Comparison of ENCODE assay signal across 9 mouse cellular contexts in genomic region chr7:36699001-36699987, GRCm38 (mm10). TPM values are rescaled to one million over a fixed set of nuclear protein-coding genes. Genes with fewer than 3 reads are reported as not detected.
DNase-seq lines count a peak whose midpoint lies in the region; ATAC-seq and TF ChIP-seq lines count a peak whose summit lies in the region.
"Had no signal": no experiment of that assay in that cellular context is flagged by ENCODE, and none has a peak within 500 bp of the region (broad histone marks: within the 10 kb centered on the region; RNA-seq: fewer than 3 reads in every experiment).

No protein-coding gene starts in this region.

- WGBS in heart, embryonic 14.5 days, result 15% methylated on average over 18 of the region's 18 CpGs
- 10% methylated on average over 18 of the region's 18 CpGs for WGBS in hindbrain, postnatal 0 days
- 11% methylated on average over 18 of the region's 18 CpGs for WGBS in midbrain, embryonic 16.5 days

- no peak for TF ChIP-seq CTCF in hindbrain, postnatal 0 days (IDR thresholded peaks at IDR 0.05; ENCODE audit: low read depth)

- 0 out of 2 replicates have a peak overlapping the region, but pooled peaks have one; percentile 74 for H3K9ac ChIP-seq in heart, embryonic 14.5 days (ENCODE audit: low read length)
- H3K9ac ChIP-seq in hindbrain, postnatal 0 days (replicated peaks; ENCODE audit: low read length), result no peak overlapping the region; the same call in 1 of the 2 replicates
- H3K9ac ChIP-seq in midbrain, embryonic 16.5 days (ENCODE audit: low read depth, low read length), result peak overlapping the region; percentile 77

- no peak for DNase-seq in heart, postnatal 10 days
- DNase-seq in embryo, embryonic 11 days, result peak; percentile 76
- no peak for DNase-seq in hindbrain, postnatal 0 days (ENCODE audit: low spot score)
- no peak for DNase-seq in spleen, postnatal 14 days (ENCODE audit: low spot score in 2 of 2)
- DNase-seq in testis, postnatal 14 days (ENCODE audit: low spot score), result no peak
- DNase-seq in thymus, postnatal 25 days, result no peak

- no peaks in the 10 kb centered on the region for H3K9me3 ChIP-seq in heart, embryonic 14.5 days (ENCODE audit: control insufficient read depth, low read length)
- no peaks in the 10 kb centered on the region for H3K9me3 ChIP-seq in hindbrain, postnatal 0 days (ENCODE audit: low read length)
- no peaks in the 10 kb centered on the region for H3K9me3 ChIP-seq in midbrain, embryonic 16.5 days (replicated peaks; ENCODE audit: control insufficient read depth, low read length, poor library complexity, severe bottlenecking)

- intact Hi-C loops in heart, postnatal 10 days (cut with DNase I), result loop anchor here (5.0 kb wide), 1 partner anchor 648 kb away; no protein-coding TSS in a partner anchor

- H3K4me2 ChIP-seq in heart, embryonic 14.5 days (ENCODE audit: low read length), result peak overlapping the region; percentile 100
- peak overlapping the region; percentile 98 for H3K4me2 ChIP-seq in hindbrain, postnatal 0 days (ENCODE audit: low read depth, low read length)
- peak overlapping the region; percentile 99 for H3K4me2 ChIP-seq in midbrain, embryonic 16.5 days (ENCODE audit: low read length)

- H3K27me3 ChIP-seq in heart, embryonic 14.5 days (ENCODE audit: control insufficient read depth, insufficient read depth, low read length), result peaks cover 37% of the 10 kb centered on the region
- peaks cover 16% of the 10 kb centered on the region; the same call in 1 of the 2 replicates for H3K27me3 ChIP-seq in hindbrain, postnatal 0 days (ENCODE audit: insufficient read depth, low read length)
- H3K27me3 ChIP-seq in midbrain, embryonic 16.5 days (ENCODE audit: control insufficient read depth, insufficient read depth, low read depth, low read length), result peaks cover 14% of the 10 kb centered on the region

- H3K36me3 ChIP-seq in heart, embryonic 14.5 days (ENCODE audit: control insufficient read depth, insufficient read depth, low read length), result no peaks in the 10 kb centered on the region
- no peaks in the 10 kb centered on the region for H3K36me3 ChIP-seq in hindbrain, postnatal 0 days (ENCODE audit: insufficient read depth, low read length)
- no peaks in the 10 kb centered on the region for H3K36me3 ChIP-seq in midbrain, embryonic 16.5 days (ENCODE audit: control insufficient read depth, insufficient read depth, low read length)

- ATAC-seq in heart, embryonic 14.5 days (ENCODE audit: insufficient number of reproducible peaks, insufficient read depth, low FRiP score, low read depth), result no peak
- no peak for ATAC-seq in hindbrain, postnatal 0 days
- no peak for ATAC-seq in midbrain, embryonic 16.5 days

- H3K4me1 ChIP-seq in heart, embryonic 14.5 days (ENCODE audit: control insufficient read depth in 2 of 2, insufficient read depth in 2 of 2, low read length in 2 of 2), result peaks cover 0 to 9% of the 10 kb centered on the region in 2 experiments; a peak in 1 of 4 replicates
- H3K4me1 ChIP-seq in hindbrain, postnatal 0 days (ENCODE audit: insufficient read depth, low read length), result peaks cover 5% of the 10 kb centered on the region; the same call in 1 of the 2 replicates
- H3K4me1 ChIP-seq in midbrain, embryonic 16.5 days (ENCODE audit: control insufficient read depth, insufficient read depth, low read length), result peaks cover 23% of the 10 kb centered on the region

- peak overlapping the region in 1 of 2 experiments; percentile 74; a peak in 2 of 4 replicates for H3K4me3 ChIP-seq in heart, embryonic 14.5 days (ENCODE audit: control insufficient read depth in 1 of 2, insufficient read depth in 1 of 2, low read depth in 1 of 2, low read length in 2 of 2)
- peak overlapping the region; percentile 83 for H3K4me3 ChIP-seq in hindbrain, postnatal 0 days (ENCODE audit: low read length)
- peak overlapping the region; percentile 91 for H3K4me3 ChIP-seq in midbrain, embryonic 16.5 days (ENCODE audit: low read depth, low read length)

- no peak overlapping the region for H3K27ac ChIP-seq in heart, embryonic 14.5 days (replicated peaks in 1 of 2; ENCODE audit: control insufficient read depth in 1 of 2, insufficient read depth in 1 of 2, low read depth in 2 of 2, low read length in 2 of 2)
- no peak overlapping the region for H3K27ac ChIP-seq in hindbrain, postnatal 0 days
- no peak overlapping the region for H3K27ac ChIP-seq in midbrain, embryonic 16.5 days (ENCODE audit: low read length)

RNA-seq across cellular contexts. Expression of gene Tshz3, which starts 1.4 kb away (rescaled TPM):
- polyA plus RNA-seq in heart, embryonic 14.5 days (2014; fragmentation: Nextera tagmentation; extraction: Ambion mirVana), result 1.7 and 2.7 TPM in 2 replicates
- 1 to 10 TPM; 7.3 to 7.4 TPM for total RNA-seq in heart, postnatal 10 days (2021)
- total RNA-seq in hindbrain, postnatal 0 days (2014; rRNA removed), result 25.3 and 28.4 TPM in 2 replicates
- polyA plus RNA-seq in hindbrain, postnatal 0 days (2015; fragmentation: Nextera tagmentation; extraction: Ambion mirVana), result 14.6 and 18.1 TPM in 2 replicates
- 8.9 and 9.9 TPM in 2 replicates for polyA plus RNA-seq in midbrain, embryonic 16.5 days (2015; fragmentation: Nextera tagmentation; extraction: Ambion mirVana)
- total RNA-seq: MEL had no signal
